Mouse (Mus musculus) limb, embryonic 15.5 days (tissue): ENCODE results near the gene Slc24a3. TPM values are rescaled to one million over a fixed set of nuclear protein-coding genes. Genes with fewer than 3 reads are reported as not detected.

ENCODE experiments used
- ATAC-seq: fragments of 200-750 bp; cut with Nextera tagmentation; 2 replicates; pipeline ENCODE4 v1.8.0; 2017; ENCODE audit warnings: low read depth, moderate TSS enrichment; ENCODE audit not compliant: insufficient number of reproducible peaks, low FRiP score, low TSS enrichment
- H3K27ac ChIP-seq: fragments of 300-500 bp; sonication (generic); 2 replicates; pipeline ENCODE4 v1.5.1; 2015; ENCODE audit warnings: moderate library complexity, mild to moderate bottlenecking, inconsistent platforms
- H3K27me3 ChIP-seq: fragments of 300-500 bp; sonication (generic); 2 replicates; pipeline ENCODE4 v1.6.1; 2015; ENCODE audit warnings: inconsistent platforms
- H3K36me3 ChIP-seq: fragments of 300-500 bp; sonication (generic); 2 replicates; pipeline ENCODE4 v1.6.1; 2015; ENCODE audit warnings: inconsistent platforms
- H3K4me1 ChIP-seq: fragments of 300-500 bp; sonication (generic); 2 replicates; pipeline ENCODE4 v1.6.1; 2015; ENCODE audit warnings: inconsistent platforms
- H3K4me2 ChIP-seq: fragments of 300-500 bp; sonication (generic); 2 replicates; pipeline ENCODE4 v1.6.1; 2015; ENCODE audit warnings: mild to moderate bottlenecking, inconsistent platforms
- H3K4me3 ChIP-seq: fragments of 300-500 bp; sonication (generic); 2 replicates; pipeline ENCODE4 v1.5.1; 2015; ENCODE audit warnings: mild to moderate bottlenecking, inconsistent platforms
- H3K9ac ChIP-seq: fragments of 300-500 bp; sonication (generic); 2 replicates; pipeline ENCODE4 v1.6.1; 2015; ENCODE audit warnings: inconsistent platforms
- H3K9me3 ChIP-seq: fragments of 300-500 bp; sonication (generic); 2 replicates; pipeline ENCODE4 v1.6.1; 2016; ENCODE audit warnings: inconsistent platforms
- WGBS: fragments of 180-500 bp; shearing (Covaris S2); methylation state at CpG from one replicate; pipeline ENCODE4 v1.1.7; 2015; 5-methylcytosine and 5-hydroxymethylcytosine counted together
- polyA plus RNA-seq: library from polyadenylated mRNA; unstranded; fragments of >200 nt; fragmentation: Nextera tagmentation; extraction: Ambion mirVana; gene quantifications from 2 replicates; pipeline ENCODE4 v1.2.1, GENCODE M21; 2015

Gene Slc24a3
- polyA plus RNA-seq, 1 experiment from 2014 or later = 2.7 TPM

DNA sequence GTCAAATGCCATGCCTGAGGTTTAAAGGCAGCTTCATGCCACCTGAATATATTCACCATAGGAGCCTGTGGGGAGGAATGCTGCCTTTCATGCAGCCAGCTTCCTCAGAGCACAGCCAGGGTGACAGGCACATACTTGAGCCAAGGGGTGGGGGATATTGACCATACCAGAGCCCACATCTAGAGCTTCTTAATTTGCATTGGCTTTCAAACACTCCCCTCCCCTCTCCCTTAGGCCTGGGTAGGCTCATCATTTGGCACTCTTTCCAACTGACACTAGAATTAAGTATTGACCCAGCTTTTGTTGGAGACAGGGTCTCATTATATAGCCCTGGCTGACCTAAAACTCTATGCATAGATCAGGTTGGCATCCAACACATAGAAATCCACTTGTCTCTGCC lies 453.2 kb downstream of the Slc24a3 start:
- no peaks in the 10 kb centered on the region for H3K9me3 ChIP-seq
- no peak overlapping the region for H3K27ac ChIP-seq
- H3K27me3 ChIP-seq = no peaks in the 10 kb centered on the region
- no peak overlapping the region for H3K4me3 ChIP-seq
- H3K4me1 ChIP-seq = no peaks in the 10 kb centered on the region
- no peak overlapping the region for H3K9ac ChIP-seq
- H3K4me2 ChIP-seq = no peak overlapping the region
- no peaks in the 10 kb centered on the region for H3K36me3 ChIP-seq
- ATAC-seq = no peak

DNA sequence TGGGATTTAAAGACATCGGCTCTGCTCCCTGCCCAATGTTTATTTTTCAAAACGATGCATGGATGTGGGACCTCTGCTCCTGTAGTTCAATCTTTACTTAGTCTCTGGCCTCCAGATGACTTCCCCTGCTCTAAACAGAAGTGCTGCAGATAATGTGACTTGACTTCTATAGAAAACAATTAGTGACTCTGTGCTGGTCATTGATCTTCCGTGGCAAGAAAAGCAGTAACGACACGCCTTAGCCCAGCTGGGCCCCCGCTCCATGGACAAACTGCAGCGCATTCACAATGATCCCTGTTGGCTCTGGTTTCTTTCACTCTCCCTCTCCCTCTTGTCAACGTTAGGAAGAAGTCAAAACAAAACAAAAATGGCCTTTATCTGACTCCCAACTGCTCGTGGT lies 453.6 kb downstream of the Slc24a3 start:
- ATAC-seq = no peak
- 27% methylated on average over 9 of the region's 9 CpGs for WGBS

DNA sequence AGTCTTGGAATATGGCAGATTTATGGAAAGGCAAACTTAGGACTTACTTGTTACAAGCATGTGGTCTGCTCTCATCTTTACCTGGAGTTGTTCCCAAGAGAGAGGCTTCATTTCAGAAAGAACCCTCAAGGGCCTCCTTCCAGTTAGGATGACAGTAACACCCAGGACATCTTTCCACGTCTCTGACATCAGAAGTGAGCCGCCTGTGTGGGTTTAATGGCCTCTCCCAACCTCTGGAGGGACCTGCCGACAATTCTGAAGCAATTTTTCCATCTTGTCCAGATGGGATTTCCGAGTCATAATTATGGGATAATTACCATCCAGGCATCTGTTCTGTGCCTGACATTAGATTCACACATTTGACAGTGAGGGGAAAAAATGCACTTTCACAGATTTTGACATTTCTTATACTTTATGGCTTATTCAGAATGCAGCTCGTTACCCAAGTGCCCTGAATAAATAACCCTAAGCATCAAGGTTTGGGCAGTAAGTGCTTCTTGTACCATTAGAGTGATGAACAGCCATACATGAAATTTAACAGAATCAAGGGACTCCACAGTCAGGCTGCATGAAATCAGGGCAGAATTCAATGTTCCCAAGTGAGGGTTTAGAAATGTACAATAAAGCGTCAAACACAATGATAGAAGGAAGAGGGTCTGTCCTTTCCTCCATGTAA lies 463.7 kb downstream of the Slc24a3 start:
- no peak overlapping the region for H3K27ac ChIP-seq
- ATAC-seq = no peak
- no peak overlapping the region for H3K9ac ChIP-seq
- H3K36me3 ChIP-seq = no peaks in the 10 kb centered on the region
- no peaks in the 10 kb centered on the region for H3K27me3 ChIP-seq
- H3K9me3 ChIP-seq = no peaks in the 10 kb centered on the region
- peaks cover 7% of the 10 kb centered on the region for H3K4me1 ChIP-seq
- 58% methylated on average over 6 of the region's 6 CpGs for whole genome bisulfite sequencing
- H3K4me3 ChIP-seq = no peak overlapping the region
- H3K4me2 ChIP-seq = no peak overlapping the region

More for the DNA sequence above, 453.6 kb downstream of the Slc24a3 start:
- Histone ChIP-seq H3K9me3 (no peaks in the 10 kb centered on the region), H3K9ac (no peak overlapping the region), H3K4me1 (no peaks in the 10 kb centered on the region), H3K36me3 (no peaks in the 10 kb centered on the region), H3K4me2 (no peak overlapping the region), H3K4me3 (no peak overlapping the region), H3K27ac (no peak overlapping the region), H3K27me3 (no peaks in the 10 kb centered on the region)

DNA sequence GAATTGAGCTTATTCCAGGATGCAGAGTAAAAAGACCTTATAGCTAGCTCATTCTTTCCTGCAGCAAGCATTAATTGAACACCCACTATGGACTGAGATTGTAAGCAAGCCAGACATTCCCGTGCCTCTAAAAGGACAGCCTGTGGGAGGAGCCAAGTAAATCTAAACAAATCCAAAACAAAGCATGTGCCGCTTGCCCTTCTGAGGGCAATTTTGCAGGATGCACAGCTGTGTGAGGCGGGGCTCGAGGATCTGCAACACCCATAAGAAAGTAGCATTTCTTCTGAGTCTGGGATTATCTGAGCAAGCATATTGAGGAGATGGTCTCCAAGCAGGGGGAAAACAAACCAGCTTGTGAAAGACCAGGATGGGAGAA lies 464.2 kb downstream of the Slc24a3 start:
- Histone ChIP-seq H3K27ac (no peak overlapping the region), H3K9ac (no peak overlapping the region), H3K36me3 (no peaks in the 10 kb centered on the region), H3K4me2 (no peak overlapping the region), H3K9me3 (no peaks in the 10 kb centered on the region), H3K27me3 (no peaks in the 10 kb centered on the region), H3K4me3 (no peak overlapping the region), H3K4me1 (peaks cover 7% of the 10 kb centered on the region)
- WGBS = 43% methylated on average over 4 of the region's 4 CpGs
- no peak for ATAC-seq

DNA sequence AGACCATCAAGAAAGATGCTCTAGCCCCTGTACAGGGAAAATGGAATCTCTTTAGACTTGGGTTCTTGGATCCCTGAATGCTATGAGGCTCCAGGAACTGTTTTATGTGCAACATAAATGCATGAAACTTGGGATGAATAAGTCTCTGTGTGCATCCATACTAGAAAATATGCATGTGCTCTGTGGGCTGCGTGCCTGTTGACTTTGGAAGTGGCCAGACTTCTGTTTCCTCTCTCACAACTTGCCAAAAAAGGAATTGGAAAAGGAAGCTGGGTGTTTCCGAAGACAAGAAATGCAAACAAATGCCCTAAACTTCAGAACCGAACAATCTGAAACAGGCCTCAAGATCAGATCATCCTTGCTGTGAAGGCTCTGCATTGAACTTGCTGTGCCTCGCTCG lies 466.3 kb downstream of the Slc24a3 start:
- no peak overlapping the region for H3K9ac ChIP-seq
- 61% methylated on average over 5 of the region's 5 CpGs for WGBS
- no peaks in the 10 kb centered on the region for H3K36me3 ChIP-seq
- no peaks in the 10 kb centered on the region for H3K9me3 ChIP-seq
- no peak overlapping the region for H3K4me3 ChIP-seq
- H3K27me3 ChIP-seq = no peaks in the 10 kb centered on the region
- peak overlapping the region; percentile 39 for H3K27ac ChIP-seq
- no peak overlapping the region for H3K4me2 ChIP-seq
- peaks cover 7% of the 10 kb centered on the region for H3K4me1 ChIP-seq
- ATAC-seq = no peak

DNA sequence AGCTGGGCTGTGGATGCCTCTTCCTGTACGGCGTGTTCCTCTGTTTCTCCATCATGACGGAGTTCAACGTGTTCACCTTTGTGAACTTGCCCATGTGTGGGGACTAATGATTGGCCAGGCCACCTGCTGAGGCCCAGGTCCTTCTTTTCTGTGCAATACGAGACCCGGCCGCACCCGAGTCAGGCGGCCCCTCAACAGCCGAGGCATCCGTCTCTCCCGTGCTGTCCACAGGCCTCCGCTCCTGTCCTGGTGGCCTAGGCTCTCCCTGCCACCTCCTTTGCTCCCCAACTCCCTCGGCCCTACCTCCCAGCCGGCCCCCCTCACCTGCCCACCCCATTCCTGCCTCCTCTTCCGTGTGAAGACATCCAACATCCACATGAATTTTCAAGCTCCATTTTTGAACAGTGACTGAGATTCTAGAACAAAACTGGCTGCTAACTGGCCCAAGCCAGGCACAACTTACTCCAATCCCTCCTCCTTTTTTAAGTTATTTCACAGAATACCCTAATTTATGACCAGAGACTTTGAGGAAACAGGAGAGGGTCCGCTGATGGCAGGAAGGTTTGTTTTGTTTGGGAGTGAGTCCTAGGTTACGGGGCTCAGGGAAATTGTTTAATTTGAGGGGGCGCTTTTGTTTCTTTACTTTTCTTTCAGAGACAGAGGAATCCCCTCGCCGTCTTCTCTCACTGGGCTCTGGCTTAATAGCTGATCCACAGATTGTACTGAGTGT lies 472.9 kb downstream of the Slc24a3 start:
- WGBS = 73% methylated on average over 21 of the region's 21 CpGs
- ATAC-seq = no peak
- Histone ChIP-seq H3K4me3 (no peak overlapping the region), H3K9me3 (no peaks in the 10 kb centered on the region), H3K27ac (no peak overlapping the region), H3K4me2 (no peak overlapping the region), H3K9ac (no peak overlapping the region), H3K27me3 (no peaks in the 10 kb centered on the region), H3K36me3 (no peaks in the 10 kb centered on the region), H3K4me1 (no peaks in the 10 kb centered on the region)

DNA sequence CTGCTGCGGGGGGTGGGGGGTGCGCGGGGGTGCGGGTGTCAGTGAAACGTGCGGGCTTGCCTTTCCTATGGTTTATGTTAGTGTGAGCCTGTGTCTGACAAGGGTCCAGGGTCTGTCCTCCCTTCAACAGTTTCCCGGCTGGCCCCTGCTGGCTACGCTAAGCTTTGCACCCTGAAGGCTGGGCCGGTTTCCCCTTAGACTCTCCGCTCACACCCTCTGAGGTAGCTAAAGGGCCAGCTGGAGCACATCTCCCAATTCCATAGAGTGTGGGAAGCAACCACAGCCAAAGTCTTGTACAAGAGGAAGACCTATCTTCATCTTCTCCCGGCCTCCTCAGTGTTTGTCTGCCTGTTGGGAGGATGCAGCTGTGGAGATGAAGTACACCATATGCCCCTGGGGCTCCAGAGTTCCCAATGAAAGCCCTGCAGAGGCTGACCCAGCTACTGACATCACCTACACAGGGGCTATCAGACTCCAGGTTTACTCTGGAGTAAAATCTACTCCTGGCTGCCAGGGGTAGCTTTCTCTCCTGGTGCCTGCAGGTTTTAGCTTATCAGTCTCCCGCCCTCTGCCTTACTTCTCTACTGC lies 487.9 kb downstream of the Slc24a3 start:
- Histone ChIP-seq H3K27ac (no peak overlapping the region), H3K27me3 (no peaks in the 10 kb centered on the region), H3K9me3 (no peaks in the 10 kb centered on the region), H3K4me3 (no peak overlapping the region), H3K4me2 (no peak overlapping the region), H3K9ac (no peak overlapping the region), H3K36me3 (no peaks in the 10 kb centered on the region), H3K4me1 (no peaks in the 10 kb centered on the region)
- no peak for ATAC-seq
- WGBS = 33% methylated on average over 12 of the region's 12 CpGs

DNA sequence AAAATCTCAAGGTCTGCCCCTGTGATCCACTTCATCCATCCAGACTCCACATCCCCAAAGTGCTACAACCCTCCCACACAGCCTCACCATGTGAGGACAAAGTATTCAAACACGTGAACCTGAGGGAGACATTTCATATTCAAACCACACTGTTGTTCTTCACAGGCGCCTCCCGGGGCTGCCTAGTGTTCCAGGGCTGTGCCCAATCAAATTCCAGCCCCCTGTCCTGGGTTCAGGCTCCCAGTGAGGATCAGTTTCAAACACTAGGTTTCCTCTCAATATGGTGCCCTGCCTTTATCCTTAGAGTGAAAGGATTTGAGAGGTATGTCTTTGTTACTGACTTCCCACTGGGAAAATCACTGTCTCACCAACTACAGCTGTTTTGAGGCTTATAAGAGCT lies 488.6 kb downstream of the Slc24a3 start:
- no peak for ATAC-seq
- no peaks in the 10 kb centered on the region for H3K27me3 ChIP-seq
- H3K27ac ChIP-seq = no peak overlapping the region
- no peaks in the 10 kb centered on the region for H3K36me3 ChIP-seq
- H3K4me3 ChIP-seq = no peak overlapping the region
- H3K9me3 ChIP-seq = no peaks in the 10 kb centered on the region
- no peak overlapping the region for H3K4me2 ChIP-seq
- H3K9ac ChIP-seq = no peak overlapping the region
- H3K4me1 ChIP-seq = no peaks in the 10 kb centered on the region
- WGBS = 67% methylated on average over 3 of the region's 3 CpGs

DNA sequence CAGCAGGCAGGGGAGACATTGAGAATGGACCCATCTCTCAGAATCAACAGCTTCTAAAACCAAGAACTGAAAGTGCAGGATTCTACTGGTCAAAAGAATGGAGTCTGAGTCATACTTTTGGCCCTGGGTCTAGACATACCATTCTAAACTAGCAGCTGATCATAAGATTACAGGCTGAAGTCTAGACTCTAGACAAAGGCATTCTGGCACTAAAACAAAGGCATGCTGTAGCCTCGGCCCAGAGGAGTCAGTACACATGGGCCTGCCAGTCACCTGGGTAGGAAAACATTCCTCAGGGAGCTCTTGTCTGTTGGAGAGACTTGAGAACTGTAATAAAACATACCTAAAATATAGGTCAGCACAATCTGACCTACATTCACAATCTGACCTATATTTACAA lies 489.2 kb downstream of the Slc24a3 start:
- no peaks in the 10 kb centered on the region for H3K36me3 ChIP-seq
- no peaks in the 10 kb centered on the region for H3K9me3 ChIP-seq
- 46% methylated on average over 1 of the region's 1 CpGs for WGBS
- H3K4me2 ChIP-seq = no peak overlapping the region
- no peaks in the 10 kb centered on the region for H3K4me1 ChIP-seq
- no peaks in the 10 kb centered on the region for H3K27me3 ChIP-seq
- no peak overlapping the region for H3K27ac ChIP-seq
- H3K4me3 ChIP-seq = no peak overlapping the region
- H3K9ac ChIP-seq = no peak overlapping the region
- no peak for ATAC-seq

DNA sequence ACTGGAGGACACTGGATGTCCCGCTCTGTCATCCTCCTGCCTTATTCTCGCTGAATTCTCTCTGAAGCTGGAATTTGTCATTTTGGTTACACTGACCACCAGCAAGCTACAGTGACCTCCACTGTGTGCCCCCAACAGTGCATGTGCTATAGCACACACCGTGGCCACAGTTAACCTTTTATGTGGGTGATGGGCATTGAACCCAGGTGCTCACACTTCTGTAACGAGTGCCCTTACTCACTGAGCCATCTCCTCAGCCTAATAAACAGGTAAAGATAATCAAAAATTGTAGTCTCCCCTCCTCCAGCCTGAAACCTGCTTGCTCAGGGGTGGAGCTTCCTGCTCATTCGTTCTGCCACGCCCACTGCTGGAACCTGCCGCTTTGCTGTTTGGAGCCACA lies 493.7 kb downstream of the Slc24a3 start:
- Histone ChIP-seq H3K4me2 (no peak overlapping the region), H3K4me1 (no peaks in the 10 kb centered on the region), H3K9me3 (no peaks in the 10 kb centered on the region), H3K4me3 (no peak overlapping the region), H3K36me3 (no peaks in the 10 kb centered on the region), H3K27ac (no peak overlapping the region), H3K9ac (no peak overlapping the region), H3K27me3 (no peaks in the 10 kb centered on the region)
- no peak for ATAC-seq
- 64% methylated on average over 6 of the region's 7 CpGs for WGBS

DNA sequence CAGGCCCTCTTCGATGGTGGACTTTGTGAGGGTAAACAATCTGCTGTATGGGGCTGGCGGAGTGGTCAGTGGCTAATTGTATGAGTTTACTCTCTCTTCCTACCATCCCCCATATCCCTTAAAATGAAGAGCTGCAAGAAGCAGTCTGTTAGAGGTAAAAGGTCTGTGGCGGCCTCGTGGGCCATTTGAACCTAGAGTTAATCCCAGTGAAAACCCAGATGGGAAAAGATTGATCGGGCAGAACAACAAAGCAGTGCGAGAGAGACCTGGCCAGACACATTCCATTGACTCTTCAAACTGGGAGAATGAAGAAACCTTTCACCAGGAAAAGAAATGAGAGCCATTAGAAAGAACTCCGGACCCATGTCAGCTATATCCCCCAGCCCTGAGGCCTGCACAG lies 496.3 kb downstream of the Slc24a3 start:
- H3K9me3 ChIP-seq = no peaks in the 10 kb centered on the region
- H3K27ac ChIP-seq = no peak overlapping the region
- no peak for ATAC-seq
- H3K36me3 ChIP-seq = no peaks in the 10 kb centered on the region
- no peak overlapping the region for H3K9ac ChIP-seq
- no peaks in the 10 kb centered on the region for H3K27me3 ChIP-seq
- no peaks in the 10 kb centered on the region for H3K4me1 ChIP-seq
- WGBS = 84% methylated on average over 7 of the region's 7 CpGs
- H3K4me3 ChIP-seq = no peak overlapping the region
- no peak overlapping the region for H3K4me2 ChIP-seq

DNA sequence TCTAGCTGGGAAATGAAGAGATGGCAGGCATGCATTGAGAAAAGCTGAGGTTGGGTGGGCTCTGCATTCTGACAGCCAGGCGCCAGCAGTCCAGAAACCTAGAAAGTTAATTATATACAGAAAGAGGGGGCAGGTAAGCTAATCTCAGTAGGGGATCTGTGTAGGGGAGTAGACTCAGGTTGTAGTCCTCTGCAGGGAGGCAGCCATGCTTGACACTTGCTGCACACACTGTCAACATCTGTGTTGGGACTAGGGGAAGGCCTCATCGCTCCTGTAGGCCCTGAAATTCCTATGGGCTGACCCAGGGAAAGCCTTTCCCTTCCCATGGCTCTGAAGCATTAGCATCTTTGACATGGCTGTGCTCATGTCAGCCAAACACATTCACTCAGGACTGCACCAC lies 496.8 kb downstream of the Slc24a3 start:
- WGBS = 69% methylated on average over 2 of the region's 2 CpGs

More for the DNA sequence above, 496.8 kb downstream of the Slc24a3 start:
- H3K36me3 ChIP-seq = no peaks in the 10 kb centered on the region
- H3K9ac ChIP-seq = no peak overlapping the region
- no peaks in the 10 kb centered on the region for H3K27me3 ChIP-seq
- no peak; the same call in 1 of the 2 replicates for ATAC-seq
- no peaks in the 10 kb centered on the region for H3K9me3 ChIP-seq
- no peaks in the 10 kb centered on the region for H3K4me1 ChIP-seq
- H3K27ac ChIP-seq = no peak overlapping the region
- no peak overlapping the region for H3K4me3 ChIP-seq
- no peak overlapping the region for H3K4me2 ChIP-seq
